Mouse (Mus musculus): Measurements from ENCODE around the gene Tnfrsf9.

- TF ChIP-seq CTCF (IDR thresholded peaks at IDR 0.05; ENCODE audit: insufficient read depth, low read length) (no peak), POLR2A (IDR thresholded peaks at IDR 0.05; ENCODE audit: borderline replicate concordance, extremely low read depth, low read depth, low read length) (no peak)
These were observed 6.8 kb downstream of the Tnfrsf9 start for GRCm38 (mm10) chr4:150921206-150921605.

Data from lung, adult 2 months (tissue).